8 mouse cellular contexts compared by ENCODE assay signal in the genomic region with DNA sequence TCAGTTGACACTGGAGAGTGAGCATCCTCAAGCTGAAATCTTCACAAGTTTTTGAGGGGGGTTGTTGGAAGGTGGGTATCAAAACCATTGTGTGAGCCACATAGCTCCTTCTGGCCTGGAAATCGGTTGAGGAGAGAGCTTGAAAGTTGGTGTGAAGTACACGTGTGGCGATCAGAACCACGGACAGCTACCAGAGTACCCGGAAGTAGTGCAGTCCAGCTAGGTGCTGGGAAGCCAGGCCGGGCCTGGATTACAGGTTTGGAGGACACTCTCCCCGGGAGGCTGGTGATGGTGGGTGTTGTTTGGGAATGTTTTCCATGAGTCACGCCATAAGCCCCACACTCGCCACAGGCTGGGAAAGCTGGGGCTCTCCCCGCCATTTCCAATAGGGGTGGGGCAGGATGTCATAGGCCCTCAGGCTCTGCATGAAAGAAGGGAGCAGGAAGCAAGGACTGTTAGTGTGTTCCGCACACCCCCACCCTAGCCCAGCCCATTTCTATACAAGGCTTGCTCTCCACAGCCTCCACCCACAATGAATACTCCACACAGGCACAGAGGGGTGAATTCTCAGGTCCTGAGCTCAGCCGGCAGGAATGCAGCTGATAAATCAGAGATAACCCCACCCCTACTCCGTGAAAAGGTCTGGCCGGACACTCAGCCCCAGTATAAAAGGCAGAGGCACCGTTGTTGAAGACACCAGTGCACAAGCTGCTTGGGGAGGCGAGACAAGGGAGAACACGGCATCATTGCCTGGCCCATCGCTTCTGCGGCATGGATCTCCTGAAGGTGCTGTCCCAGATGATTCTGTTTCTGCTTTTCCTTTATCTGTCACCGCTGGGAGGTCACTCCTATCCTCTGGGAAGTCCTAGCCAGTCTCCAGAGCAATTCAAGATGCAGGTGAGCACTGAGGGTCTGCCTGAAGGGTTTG. TPM values are rescaled to one million over a fixed set of nuclear protein-coding genes. Genes with fewer than 3 reads are reported as not detected.
A peak's percentile ranks its signal among the peaks of the same experiment; 100 is the strongest.
DNase-seq lines count a peak whose midpoint lies in the region; ATAC-seq and TF ChIP-seq lines count a peak whose summit lies in the region.

Gene Nppb (plus strand): TSS at position 584 of the 928 bp plus-strand sequence.

- H3K27me3 ChIP-seq in MEL (ENCODE audit: control insufficient read depth in 1 of 2, insufficient read depth in 2 of 2, low read length in 2 of 2), result peaks cover 0 to 2% of the 10 kb centered on the region in 2 experiments; a peak in 1 of 4 replicates
- no peaks in the 10 kb centered on the region for H3K27me3 ChIP-seq in kidney, postnatal 0 days (ENCODE audit: insufficient read depth, low read length)
- no peaks in the 10 kb centered on the region for H3K27me3 ChIP-seq in myocyte (ENCODE audit: control insufficient read depth, insufficient read depth, insufficient read length)

- H3K79me2 ChIP-seq in MEL (ENCODE audit: control insufficient read depth, insufficient read depth, low read length, poor library complexity) (no peaks in the 10 kb centered on the region), myocyte (ENCODE audit: control insufficient read depth, insufficient read depth) (no peaks in the 10 kb centered on the region)

- no peak for TF ChIP-seq RAD21 in MEL (IDR thresholded peaks at IDR 0.05; ENCODE audit: low read depth, low read length)

- no peaks in the 10 kb centered on the region for H3K4me1 ChIP-seq in MEL (ENCODE audit: control insufficient read depth in 1 of 2, insufficient read depth in 2 of 2, low read length in 2 of 2)
- H3K4me1 ChIP-seq in kidney, postnatal 0 days (replicated peaks; ENCODE audit: insufficient read depth, low read length), result no peaks in the 10 kb centered on the region

- H3K9me3 ChIP-seq in MEL (replicated peaks; ENCODE audit: insufficient read depth, low read length), result no peaks in the 10 kb centered on the region
- H3K9me3 ChIP-seq in kidney, postnatal 0 days (replicated peaks; ENCODE audit: low read length), result no peaks in the 10 kb centered on the region

- ATAC-seq in kidney, postnatal 0 days (replicated peaks; ENCODE audit: low FRiP score, low read depth), result peak; percentile 36; the same call in 1 of the 2 replicates

- TF ChIP-seq EP300 in MEL (IDR thresholded peaks at IDR 0.05; ENCODE audit: low read depth in 1 of 2, low read length in 2 of 2), result no peak

- 31% methylated on average over 20 of the region's 20 CpGs for WGBS in kidney, postnatal 0 days

- no peak within 1 kb of the TSS for H3K27ac ChIP-seq in MEL (ENCODE audit: control insufficient read depth, low read depth, low read length)
- H3K27ac ChIP-seq in kidney, postnatal 0 days, result no peak within 1 kb of the TSS

- TF ChIP-seq POLR2A in MEL (IDR thresholded peaks at IDR 0.05; ENCODE audit: control insufficient read depth in 1 of 2, insufficient read depth in 1 of 2, low read depth in 1 of 2, low read length in 2 of 2, poor library complexity in 1 of 2) (no peak), myocyte (IDR thresholded peaks at IDR 0.05; ENCODE audit: insufficient read length, low read depth) (no peak)

- no peak within 1 kb of the TSS for H3ac ChIP-seq in myocyte (ENCODE audit: control insufficient read depth, insufficient read length)

- H3K4me3 ChIP-seq in MEL (ENCODE audit: control insufficient read depth in 1 of 2, insufficient read depth in 1 of 2, low read depth in 2 of 2, low read length in 2 of 2) (no peak within 1 kb of the TSS), myocyte (no peak within 1 kb of the TSS)
- no peak within 1 kb of the TSS for H3K4me3 ChIP-seq in kidney, postnatal 0 days (replicated peaks; ENCODE audit: low read depth, low read length)

- DNase-seq in 3T3-L1 (ENCODE audit: low read depth, low spot score) (peak; percentile 85), MEL (ENCODE audit: low read depth, low spot score) (peak; percentile 76)
- peak; percentile 58 to 73 for DNase-seq in heart, adult 18-20 months
- peak; percentile 70 for DNase-seq in kidney, postnatal 0 days (ENCODE audit: low spot score)
- no peak for DNase-seq in right cerebral cortex, adult 2 months (ENCODE audit: low spot score in 2 of 2)
- no peak for DNase-seq in gastrocnemius, postnatal 36 days
- no peak for DNase-seq in layer of hippocampus, adult 9-11 months

- intact Hi-C loops in gastrocnemius, postnatal 36 days (cut with DNase I), result no loop called here

- H3K36me3 ChIP-seq in MEL (ENCODE audit: control insufficient read depth in 1 of 2, insufficient read depth in 2 of 2, low read length in 2 of 2), result no peaks in the 10 kb centered on the region
- H3K36me3 ChIP-seq in kidney, postnatal 0 days (ENCODE audit: insufficient read depth, low read length), result no peaks in the 10 kb centered on the region
- no peaks in the 10 kb centered on the region for H3K36me3 ChIP-seq in myocyte (ENCODE audit: control insufficient read depth, insufficient read depth)

- TF ChIP-seq CTCF in MEL (IDR thresholded peaks at IDR 0.05 in 2 of 3, conservative IDR thresholded peaks at IDR 0.05 in 1 of 3; ENCODE audit: control insufficient read depth in 1 of 3, insufficient read depth in 1 of 3, low read depth in 2 of 3, low read length in 3 of 3, poor library complexity in 1 of 3, severe bottlenecking in 1 of 3), result no peak
- TF ChIP-seq CTCF in kidney, postnatal 0 days (IDR thresholded peaks at IDR 0.05; ENCODE audit: low read depth), result no peak

- no peak within 1 kb of the TSS for H3K4me2 ChIP-seq in kidney, postnatal 0 days (ENCODE audit: low read length)
- H3K4me2 ChIP-seq in myocyte (ENCODE audit: low read depth), result no peak within 1 kb of the TSS

- H3K9ac ChIP-seq in MEL (ENCODE audit: control insufficient read depth, low read depth, low read length, poor library complexity, severe bottlenecking), result no peak within 1 kb of the TSS
- H3K9ac ChIP-seq in kidney, postnatal 0 days (ENCODE audit: low read depth, low read length), result no peak within 1 kb of the TSS

TF ChIP-seq in MEL, 35 proteins besides CTCF, POLR2A, EP300 and RAD21:
- TF ChIP-seq USF2 (IDR thresholded peaks at IDR 0.05; ENCODE audit: borderline replicate concordance in 1 of 2, insufficient read depth in 1 of 2, low read depth in 1 of 2, low read length in 2 of 2) (no peak), MEF2A (IDR thresholded peaks at IDR 0.05; ENCODE audit: extremely low read depth, insufficient replicate concordance, low read depth, low read length, poor library complexity, severe bottlenecking) (no peak), ZC3H11A (IDR thresholded peaks at IDR 0.05; ENCODE audit: low read depth, low read length) (no peak), E2F4 (IDR thresholded peaks at IDR 0.05; ENCODE audit: borderline replicate concordance, low read depth, low read length) (no peak), ZNF384 (IDR thresholded peaks at IDR 0.05; ENCODE audit: low read depth, low read length) (no peak), USF1 (IDR thresholded peaks at IDR 0.05; ENCODE audit: low read depth, low read length) (no peak), ELF1 (IDR thresholded peaks at IDR 0.05; ENCODE audit: low read depth, low read length) (peak; percentile 93), ZKSCAN1 (IDR thresholded peaks at IDR 0.05; ENCODE audit: low read depth, low read length) (no peak), MXI1 (IDR thresholded peaks at IDR 0.05; ENCODE audit: low read depth, low read length) (peak; percentile 95), MAX (IDR thresholded peaks at IDR 0.05; ENCODE audit: low read length) (0 out of 2 replicates have a peak, but pooled peaks have one; percentile 23), SIN3A (IDR thresholded peaks at IDR 0.05; ENCODE audit: low read length) (peak; percentile 89)

TF ChIP-seq in myocyte, 11 proteins besides CTCF, POLR2A, EP300 and RAD21:
- TF ChIP-seq MAX (IDR thresholded peaks at IDR 0.05; ENCODE audit: low read depth), result peak; percentile 53
- no peak for TF ChIP-seq TCF3 (IDR thresholded peaks at IDR 0.05; ENCODE audit: insufficient read length, low read depth)
- TF ChIP-seq REST (IDR thresholded peaks at IDR 0.05; ENCODE audit: insufficient read depth, insufficient read length), result peak; percentile 94

RNA-seq across cellular contexts. Expression of gene Nppb, which starts in this region (rescaled TPM):
- total RNA-seq in MEL (2012; rRNA removed), result not detected in 2 replicates
- not detected for polyA plus RNA-seq in MEL (2012; ENCODE audit: insufficient read depth in 1 of 2, insufficient read length in 2 of 2, low read depth in 1 of 2, low replicate concordance in 2 of 2, missing spikeins in 1 of 2)
- 100 to 1,000 TPM; 170 to 310 TPM for total RNA-seq in heart, adult 18-20 months (2021)
- not detected in 2 replicates for polyA plus RNA-seq in kidney, postnatal 0 days (2015; fragmentation: Nextera tagmentation; extraction: Ambion mirVana)
- 0.26 TPM for polyA plus RNA-seq in myocyte (2012; fragmentation: generic; extraction: Trizol)
- total RNA-seq in gastrocnemius, postnatal 36 days (2021), result not detected

Comparison
In these comparisons a context has a peak if more than half of its experiments do, and no peak if none do; other contexts are left out.
1. RNA of gene Nppb (total RNA-seq): 170 to 310 TPM in heart, adult 18-20 months; not detected in MEL and not detected in gastrocnemius, postnatal 36 days; every median in the first group is over 100 times any median in the second.
2. Peak in DNase-seq in MEL; RNA of the gene not detected or under 1 TPM.
3. Peak in DNase-seq and ATAC-seq in kidney, postnatal 0 days; RNA of the gene not detected or under 1 TPM.
4. DNase-seq: peak in 3T3-L1 (single experiment) and heart, adult 18-20 months (2 of 2); none in right cerebral cortex, adult 2 months (0 of 2), gastrocnemius, postnatal 36 days (0 of 2) and layer of hippocampus, adult 9-11 months (single experiment).